Mouse (Mus musculus) spleen, embryonic (tissue): Measurements from ENCODE around the gene Carmil1.
"Not testable (repeated sequence)": the region's sequence is repeated elsewhere in the genome, so short reads cannot be mapped to it uniquely, and the experiment has no call there.

ENCODE experiments used
- CTCF ChIA-PET: fragments of 350-600 bp; sonication (Branson Sonifier 250); formaldehyde crosslinking; loops from one replicate; lab custom pipeline; 2022; lab: Charles Lee

Gene Carmil1

GRCm38 (mm10) chr13:24105838-24106237 is 174.8 kb downstream of the Carmil1 start:
- CTCF ChIA-PET: no interaction called here

GRCm38 (mm10) chr13:24105340-24105669 is 175.3 kb downstream of the Carmil1 start:
- CTCF ChIA-PET: no interaction called here

- CTCF ChIA-PET: not testable (repeated sequence)
Measured at GRCm38 (mm10) chr13:24104611-24105339, 175.8 kb downstream of the Carmil1 start.

GRCm38 (mm10) chr13:24104016-24104415 is 176.6 kb downstream of the Carmil1 start:
- CTCF ChIA-PET: no interaction called here

GRCm38 (mm10) chr13:24103152-24103551 is 177.4 kb downstream of the Carmil1 start:
- CTCF ChIA-PET: no interaction called here

- CTCF ChIA-PET: no interaction called here
Measured at GRCm38 (mm10) chr13:24102256-24102655, 178.3 kb downstream of the Carmil1 start.

- CTCF ChIA-PET: no interaction called here
Measured at GRCm38 (mm10) chr13:24101157-24102130, 179.2 kb downstream of the Carmil1 start.

- CTCF ChIA-PET: no interaction called here
Measured at GRCm38 (mm10) chr13:24100516-24101094, 180.0 kb downstream of the Carmil1 start.

- CTCF ChIA-PET: no interaction called here
Measured at GRCm38 (mm10) chr13:24096573-24096972, 184.0 kb downstream of the Carmil1 start.

GRCm38 (mm10) chr13:24094825-24095547 is 185.6 kb downstream of the Carmil1 start:
- CTCF ChIA-PET: no interaction called here

GRCm38 (mm10) chr13:24093108-24093507 is 187.5 kb downstream of the Carmil1 start:
- CTCF ChIA-PET: no interaction called here

GRCm38 (mm10) chr13:24092073-24092472 is 188.5 kb downstream of the Carmil1 start:
- CTCF ChIA-PET: no interaction called here

GRCm38 (mm10) chr13:24082153-24082552 is 198.4 kb downstream of the Carmil1 start:
- CTCF ChIA-PET: interaction anchor here (0.6 kb wide), 1 partner anchor 215 kb away, joined by 4 read pairs; no protein-coding TSS in a partner anchor

GRCm38 (mm10) chr13:24081698-24082097 is 198.9 kb downstream of the Carmil1 start:
- CTCF ChIA-PET: interaction anchor here (0.6 kb wide), 1 partner anchor 215 kb away, joined by 4 read pairs; no protein-coding TSS in a partner anchor

GRCm38 (mm10) chr13:24072588-24072987 is 208.0 kb downstream of the Carmil1 start:
- CTCF ChIA-PET: no interaction called here

GRCm38 (mm10) chr13:24067553-24067952 is 213.0 kb downstream of the Carmil1 start:
- CTCF ChIA-PET: no interaction called here

- CTCF ChIA-PET: no interaction called here
Measured at GRCm38 (mm10) chr13:24065536-24065935, 215.1 kb downstream of the Carmil1 start.

GRCm38 (mm10) chr13:24062770-24063169 is 217.8 kb downstream of the Carmil1 start:
- CTCF ChIA-PET: interaction anchor here (0.6 kb wide), 1 partner anchor 65 kb away, joined by 3 read pairs; no protein-coding TSS in a partner anchor

- CTCF ChIA-PET: no interaction called here
Measured at GRCm38 (mm10) chr13:24055072-24055869, 225.3 kb downstream of the Carmil1 start.

- CTCF ChIA-PET: no interaction called here
Measured at GRCm38 (mm10) chr13:24051496-24051895, 229.1 kb downstream of the Carmil1 start.

GRCm38 (mm10) chr13:24050330-24050729 is 230.3 kb downstream of the Carmil1 start:
- CTCF ChIA-PET: no interaction called here
